Mouse (Mus musculus) E14TG2a.4 (cell line): ENCODE results near the gene 4930469K13Rik.

Experiments used
- CTCF ChIP-seq: conservative IDR thresholded peaks from 2 replicates; pipeline ENCODE4 v1.5.1; 2014; ENCODE audit warnings: low read length
- POU5F1 ChIP-seq: IDR thresholded peaks from 2 replicates; pipeline ENCODE4 v1.6.1; 2014; ENCODE audit warnings: low read length, borderline replicate concordance

DNA sequence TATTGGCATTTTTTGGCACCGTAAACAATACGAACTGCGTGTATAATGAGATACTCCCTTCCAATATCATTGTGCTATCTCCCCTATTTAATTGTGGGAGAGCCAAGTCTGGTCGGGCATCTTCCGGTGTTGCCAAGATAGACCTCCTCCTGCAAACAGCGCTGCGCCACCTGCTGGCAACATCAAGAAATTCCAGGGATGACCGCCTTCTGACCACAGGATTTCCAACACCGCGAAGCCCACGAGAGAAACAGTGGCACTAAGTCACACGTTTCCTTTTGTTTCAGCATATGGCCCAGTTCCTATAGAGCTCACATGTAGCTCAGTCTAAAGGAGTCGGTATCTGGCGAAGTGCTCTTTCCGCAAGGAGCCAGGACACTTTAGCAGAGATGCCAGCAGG, 24.6 kb downstream of the 4930469K13Rik start:
- TF ChIP-seq CTCF, result peak; percentile 71
- TF ChIP-seq POU5F1, result no peak
